Mouse (Mus musculus): Measurements from ENCODE around the gene Ddx60.

DNA sequence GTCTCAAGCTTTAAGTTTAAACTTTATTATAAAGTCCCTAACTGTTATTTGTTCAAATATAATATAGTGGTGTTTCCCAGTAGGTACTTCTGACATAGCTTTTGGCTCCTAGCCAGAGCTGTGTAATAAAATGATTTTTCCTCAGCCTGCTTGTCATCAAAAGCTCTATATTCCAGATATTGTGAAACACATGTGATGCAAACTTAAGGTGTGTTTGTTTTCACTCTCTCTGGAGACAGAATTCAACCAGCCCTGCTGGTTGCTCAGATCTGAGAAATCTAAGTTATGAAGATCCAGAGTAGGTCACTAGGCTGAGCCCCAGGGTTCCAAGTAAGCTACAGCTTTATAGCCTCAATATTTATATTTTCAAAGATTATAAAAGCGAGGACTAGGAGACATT is 64.9 kb downstream of the Ddx60 start:
- TF ChIP-seq CTCF (IDR thresholded peaks at IDR 0.05; ENCODE audit: low read depth) (no peak), EP300 (optimal IDR thresholded peaks at IDR 0.05) (no peak)

All from stomach, postnatal 0 days (tissue).